Mouse (Mus musculus) megakaryocyte, embryonic 14.5 days (primary cell): ENCODE measurements around the gene Cpsf4.

Experiments
- FLI1 ChIP-seq: IDR thresholded peaks from 2 replicates; pipeline ENCODE4 v1.6.1; 2012; ENCODE audit warnings: low read length, inconsistent platforms, mixed read lengths
- GATA1 ChIP-seq: IDR thresholded peaks from 3 replicates; pipeline ENCODE4 v1.6.1; 2012; ENCODE audit warnings: mixed read lengths, low read length, inconsistent platforms, borderline replicate concordance

DNA sequence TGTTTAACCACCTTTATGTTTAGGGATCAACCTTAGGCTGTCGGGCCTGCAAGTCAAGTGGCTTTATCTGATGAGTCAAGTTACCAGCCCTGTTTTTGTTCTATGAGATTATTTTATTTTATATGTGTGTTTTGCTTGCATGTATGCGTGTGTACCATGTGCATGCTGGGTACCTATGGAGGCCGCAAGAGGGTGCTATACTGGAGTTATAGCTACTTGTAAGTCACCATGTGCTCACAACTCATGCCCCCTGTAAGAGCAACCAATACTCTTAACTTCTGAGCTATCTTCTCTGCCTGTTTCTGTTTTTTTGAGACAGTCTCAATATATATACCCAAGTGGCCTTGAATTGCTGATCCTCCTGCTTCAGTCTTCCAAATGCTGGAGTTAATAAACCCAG is 46.5 kb downstream of the Cpsf4 start:
- TF ChIP-seq GATA1 (no peak), FLI1 (no peak)
